11 mouse cellular contexts compared by ENCODE assay signal in genomic region chr9:69712714-69713525, GRCm38 (mm10). TPM values are rescaled to one million over a fixed set of nuclear protein-coding genes. Genes with fewer than 3 reads are reported as not detected.
A peak's percentile ranks its signal among the peaks of the same experiment; 100 is the strongest.
DNase-seq lines count a peak whose midpoint lies in the region; ATAC-seq and TF ChIP-seq lines count a peak whose summit lies in the region.
"Had no signal": no experiment of that assay in that cellular context is flagged by ENCODE, and none has a peak within 500 bp of the region (broad histone marks: within the 10 kb centered on the region; RNA-seq: fewer than 3 reads in every experiment).

No protein-coding gene starts in this region.

- no peak overlapping the region for H3K9ac ChIP-seq in hindbrain, embryonic 11.5 days (ENCODE audit: low read depth, low read length)
- no peak overlapping the region for H3K9ac ChIP-seq in hindbrain, embryonic 16.5 days (ENCODE audit: low read depth, low read length)
- H3K9ac ChIP-seq: liver, embryonic 13.5 days had no signal

- CTCF ChIA-PET in Patski (lab: Charles Lee): no interaction called here

- peaks cover 9% of the 10 kb centered on the region for H3K4me1 ChIP-seq in hindbrain, embryonic 11.5 days (replicated peaks; ENCODE audit: control insufficient read depth, insufficient read depth, low read length)
- no peaks in the 10 kb centered on the region for H3K4me1 ChIP-seq in hindbrain, embryonic 16.5 days (ENCODE audit: control insufficient read depth, insufficient read depth, low read depth, low read length)
- H3K4me1 ChIP-seq: liver, embryonic 13.5 days had no signal

- H3K4me3 ChIP-seq in hindbrain, embryonic 11.5 days (ENCODE audit: low read depth, low read length): no peak overlapping the region
- no peak overlapping the region for H3K4me3 ChIP-seq in hindbrain, embryonic 16.5 days (ENCODE audit: low read length)
- no peak overlapping the region for H3K4me3 ChIP-seq in layer of hippocampus, adult 2 months
- H3K4me3 ChIP-seq: liver, embryonic 13.5 days had no signal

- POLR2A ChIA-PET in Patski (lab: Charles Lee): no interaction called here

- no peak overlapping the region for H3K4me2 ChIP-seq in hindbrain, embryonic 11.5 days (replicated peaks; ENCODE audit: low read depth, low read length)
- no peak overlapping the region for H3K4me2 ChIP-seq in hindbrain, embryonic 16.5 days (ENCODE audit: low read length)
- H3K4me2 ChIP-seq: liver, embryonic 13.5 days had no signal

- H3K27ac ChIP-seq in hindbrain, embryonic 11.5 days (ENCODE audit: low read depth, low read length): peak overlapping the region; percentile 71
- no peak overlapping the region for H3K27ac ChIP-seq in hindbrain, embryonic 16.5 days (ENCODE audit: low read depth, low read length)
- no peak overlapping the region for H3K27ac ChIP-seq in layer of hippocampus, adult 2 months
- H3K27ac ChIP-seq: liver, embryonic 13.5 days had no signal

- H3K9me3 ChIP-seq in hindbrain, embryonic 11.5 days (ENCODE audit: control insufficient read depth, low read length): no peaks in the 10 kb centered on the region
- no peaks in the 10 kb centered on the region for H3K9me3 ChIP-seq in hindbrain, embryonic 16.5 days (ENCODE audit: control insufficient read depth, low read length)
- H3K9me3 ChIP-seq: liver, embryonic 13.5 days had no signal

- WGBS in hindbrain, embryonic 11.5 days: 20% methylated on average over 12 of the region's 12 CpGs
- 15% methylated on average over 12 of the region's 12 CpGs for WGBS in hindbrain, embryonic 16.5 days

- TF ChIP-seq CTCF in Patski (IDR thresholded peaks at IDR 0.05): no peak
- no peak for TF ChIP-seq CTCF in layer of hippocampus, adult 2 months (conservative IDR thresholded peaks at IDR 0.05)

- no peaks in the 10 kb centered on the region for H3K27me3 ChIP-seq in hindbrain, embryonic 11.5 days (ENCODE audit: control insufficient read depth, insufficient read depth, low read length)
- no peaks in the 10 kb centered on the region; the same call in 1 of the 2 replicates for H3K27me3 ChIP-seq in hindbrain, embryonic 16.5 days (replicated peaks; ENCODE audit: control insufficient read depth, insufficient read depth, low read length)
- no peaks in the 10 kb centered on the region for H3K27me3 ChIP-seq in Patski
- H3K27me3 ChIP-seq: liver, embryonic 13.5 days had no signal

- peak; percentile 54 for DNase-seq in hindbrain, embryonic 11.5 days (ENCODE audit: low spot score)
- peak; percentile 28 for DNase-seq in Patski (ENCODE audit: low read depth, low spot score)
- DNase-seq in right cerebral cortex, postnatal 36 days (ENCODE audit: low spot score in 2 of 2): no peak
- DNase-seq in layer of hippocampus, adult 2 months (ENCODE audit: low spot score in 2 of 2): no peak
- DNase-seq in ovary, adult 18-20 months (ENCODE audit: low spot score): no peak
- DNase-seq: liver, embryonic 13.5 days had no signal

- 0 out of 2 replicates have a peak, but pooled peaks have one; percentile 19 for ATAC-seq in hindbrain, embryonic 11.5 days (ENCODE audit: low FRiP score)
- ATAC-seq in hindbrain, embryonic 16.5 days: no peak
- peak; percentile 71 for ATAC-seq in Patski
- peak; percentile 96 for ATAC-seq in granulocyte monocyte progenitor cell, adult 5-6 weeks (replicated peaks; ENCODE audit: poor library complexity, severe bottlenecking)
- ATAC-seq in megakaryocyte, adult 5-6 weeks (ENCODE audit: poor library complexity, severe bottlenecking): peak; percentile 90

- in situ Hi-C loops in Patski (cut with MboI; ENCODE audit: low pct_unique_long_range_greater_than_20kb): no loop called here

- no peaks in the 10 kb centered on the region for H3K36me3 ChIP-seq in hindbrain, embryonic 11.5 days (ENCODE audit: control insufficient read depth, insufficient read depth, low read length)
- no peaks in the 10 kb centered on the region for H3K36me3 ChIP-seq in hindbrain, embryonic 16.5 days (ENCODE audit: control insufficient read depth, insufficient read depth, low read length)
- H3K36me3 ChIP-seq: liver, embryonic 13.5 days had no signal

RNA-seq across cellular contexts. Expression of gene Foxb1, which starts 47.8 kb away (rescaled TPM):
- polyA plus RNA-seq in hindbrain, embryonic 11.5 days (2014; fragmentation: Nextera tagmentation; extraction: Ambion mirVana): 3.1 and 3.8 TPM in 2 replicates
- polyA plus RNA-seq in hindbrain, embryonic 16.5 days (2015; fragmentation: Nextera tagmentation; extraction: Ambion mirVana): 6.9 TPM in 2 replicates
- not detected for polyA plus RNA-seq in Patski (2021)
- total RNA-seq in granulocyte monocyte progenitor cell, adult 5-6 weeks (2014; fragmentation: Nextera tagmentation): not detected in 2 replicates
- not detected in 2 replicates for total RNA-seq in granulocyte monocyte progenitor cell, adult 5-6 weeks (2017)
- not detected in 2 replicates for total RNA-seq in megakaryocyte, adult 5-6 weeks (2015)
- not detected in 2 replicates for total RNA-seq in megakaryocyte, adult 5-6 weeks (2017)
- total RNA-seq in layer of hippocampus, adult 2 months (2021): not detected
- total RNA-seq: layer of hippocampus, postnatal 14 days had no signal
- polyA plus RNA-seq: heart, embryonic 16.5 days; liver, embryonic 13.5 days had no signal

Comparison
In these comparisons a context has a peak if more than half of its experiments do, and no peak if none do; other contexts are left out.
1. DNase-seq: peak in hindbrain, embryonic 11.5 days (single experiment) and Patski (single experiment); none in right cerebral cortex, postnatal 36 days (0 of 2), layer of hippocampus, adult 2 months (0 of 2) and ovary, adult 18-20 months (single experiment).